Mouse (Mus musculus) erythroblast, adult 5-6 weeks (primary cell): ENCODE results near the gene Nup54. TPM values are rescaled to one million over a fixed set of nuclear protein-coding genes. Genes with fewer than 3 reads are reported as not detected.

Experiments used
- ATAC-seq: replicated peaks from 2 replicates; pipeline ENCODE4 v1.8.0; 2016; ENCODE audit warnings: moderate number of reproducible peaks, mild to moderate bottlenecking, moderate TSS enrichment, inconsistent platforms; ENCODE audit not compliant: poor library complexity, low FRiP score, severe bottlenecking
- total RNA-seq, 2 experiments: library from RNA; stranded (forward) in 1 of 2; stranded (reverse) in 1 of 2; fragments of 150-400 nt in 1 of 2; fragments of 200-764, 138-1000 nt in 1 of 2; gene quantifications; 2 replicates each; pipeline versions ENCODE4 v1.2.3 to v1.2.4; 2015 to 2017; ENCODE audit warnings: low replicate concordance in 2 of 2

The Nup54 gene
- total RNA-seq, 2 experiments from 2014 or later, result 16.9 to 27.3 TPM

GRCm38 (mm10) chr5:92413982-92414375 is 21.0 kb downstream of the Nup54 start:
- ATAC-seq, result no peak

GRCm38 (mm10) chr5:92413271-92413981 is 21.6 kb downstream of the Nup54 start:
- ATAC-seq, result no peak

- no peak for ATAC-seq
These were observed 23.4 kb downstream of the Nup54 start for GRCm38 (mm10) chr5:92411461-92412140.

GRCm38 (mm10) chr5:92410486-92410885 is 24.5 kb downstream of the Nup54 start:
- no peak for ATAC-seq

- no peak for ATAC-seq
These were observed 25.5 kb downstream of the Nup54 start for GRCm38 (mm10) chr5:92409361-92410155.

- no peak for ATAC-seq
These were observed 30.7 kb downstream of the Nup54 start for GRCm38 (mm10) chr5:92404400-92404678.

- no peak for ATAC-seq
These were observed 31.2 kb downstream of the Nup54 start for GRCm38 (mm10) chr5:92403562-92404399.

- ATAC-seq, result no peak
These were observed 32.2 kb downstream of the Nup54 start for GRCm38 (mm10) chr5:92402816-92403215.

- peak; percentile 94 for ATAC-seq
These were observed 36.9 kb downstream of the Nup54 start for GRCm38 (mm10) chr5:92398153-92398552.

GRCm38 (mm10) chr5:92396476-92396875 is 38.5 kb downstream of the Nup54 start:
- peak; percentile 24; the same call in 1 of the 2 replicates for ATAC-seq

- ATAC-seq, result no peak
These were observed 39.3 kb downstream of the Nup54 start for GRCm38 (mm10) chr5:92395764-92396163.

GRCm38 (mm10) chr5:92393863-92394262 is 41.2 kb downstream of the Nup54 start:
- no peak for ATAC-seq

GRCm38 (mm10) chr5:92392542-92392941 is 42.5 kb downstream of the Nup54 start:
- no peak for ATAC-seq

GRCm38 (mm10) chr5:92390615-92391014 is 44.4 kb downstream of the Nup54 start:
- ATAC-seq, result no peak

- no peak for ATAC-seq
These were observed 45.0 kb downstream of the Nup54 start for GRCm38 (mm10) chr5:92389977-92390376.

- no peak for ATAC-seq
These were observed 47.6 kb downstream of the Nup54 start for GRCm38 (mm10) chr5:92387433-92387832.

- no peak for ATAC-seq
These were observed 48.4 kb downstream of the Nup54 start for GRCm38 (mm10) chr5:92386643-92387042.

- no peak for ATAC-seq
These were observed 48.9 kb downstream of the Nup54 start for GRCm38 (mm10) chr5:92386102-92386501.

GRCm38 (mm10) chr5:92384855-92385254 is 50.2 kb downstream of the Nup54 start:
- ATAC-seq, result 0 out of 2 replicates have a peak, but pooled peaks have one; percentile 57

GRCm38 (mm10) chr5:92383747-92384146 is 51.3 kb downstream of the Nup54 start:
- no peak for ATAC-seq
